Mouse (Mus musculus) R1 (cell line): Measurements from ENCODE around the gene Wfdc15b.

Experiments
- DNase-seq: peaks from one replicate; pipeline ENCODE4 v3.0.0-alpha.2; 2018; ENCODE audit warnings: low read depth, low spot score

Wfdc15b gene

DNA sequence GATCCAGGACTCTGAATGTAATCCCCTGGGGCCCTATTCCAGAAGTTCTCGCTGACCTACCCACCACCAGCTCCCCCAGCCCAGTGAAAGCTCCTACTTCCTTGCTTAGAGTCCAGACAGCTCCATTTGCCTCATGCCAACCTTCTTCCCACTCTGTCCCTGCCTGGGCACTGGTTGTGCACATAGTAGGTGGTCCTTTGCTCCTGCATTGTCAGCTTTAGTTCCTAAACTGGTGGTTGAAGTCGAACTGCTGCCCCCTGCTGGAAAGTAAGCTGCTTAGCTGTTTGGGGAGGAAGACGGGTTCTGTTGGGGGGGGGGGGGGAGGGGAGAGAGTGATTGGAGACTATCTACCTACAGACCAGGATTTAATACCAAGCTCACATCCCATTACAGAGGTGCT is 41.3 kb downstream of the Wfdc15b start:
- peak; percentile 62 for DNase-seq

DNA sequence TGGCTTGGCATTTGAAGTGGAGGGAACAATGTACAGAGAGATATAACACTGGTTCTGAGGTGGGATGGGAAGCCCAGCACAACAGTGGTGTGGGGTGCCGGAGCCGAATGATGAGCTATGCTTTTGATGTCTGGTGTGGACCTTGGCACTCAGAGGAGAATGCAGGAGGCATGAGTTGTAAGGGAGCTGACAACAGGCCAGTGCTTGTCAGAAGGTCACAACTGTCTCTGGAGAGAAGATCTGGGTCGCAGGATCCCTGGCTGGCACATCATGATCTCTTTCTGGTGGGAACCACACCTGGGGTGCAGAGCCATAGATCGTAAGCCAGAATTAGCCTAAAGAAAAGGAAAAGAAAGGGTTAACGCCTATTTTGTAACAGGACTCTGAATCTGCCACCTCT is 43.6 kb downstream of the Wfdc15b start:
- no peak for DNase-seq

DNA sequence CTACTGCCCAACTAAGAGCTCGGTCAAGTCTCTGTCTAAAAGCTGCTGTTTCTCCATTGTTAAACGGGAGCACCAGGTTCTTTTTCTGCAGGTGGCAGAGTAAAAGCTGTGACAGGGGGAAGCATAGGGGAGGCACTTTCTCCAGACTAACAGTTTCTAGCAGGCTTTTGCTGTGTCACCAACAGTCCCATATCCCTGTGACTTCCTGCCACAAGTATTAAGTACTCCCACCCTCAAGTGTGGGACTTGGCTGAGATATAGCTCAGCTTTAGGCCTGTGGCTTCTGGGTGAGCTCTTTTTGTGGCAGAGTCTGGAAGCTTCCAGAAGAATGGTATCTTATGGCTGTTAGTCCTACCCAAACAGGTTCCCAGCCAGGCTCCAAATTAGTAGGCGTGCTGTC is 45.6 kb downstream of the Wfdc15b start:
- no peak for DNase-seq

GRCm38 (mm10) chr2:164174649-164175395 is 46.6 kb downstream of the Wfdc15b start:
- no peak for DNase-seq

GRCm38 (mm10) chr2:164173394-164173793 is 48.1 kb downstream of the Wfdc15b start:
- no peak for DNase-seq

GRCm38 (mm10) chr2:164170902-164171301 is 50.6 kb downstream of the Wfdc15b start, which contains the start of gene Kcns1:
Gene Kcns1, minus strand, starts transcription at chr2:164171113.
- DNase-seq = no peak

DNA sequence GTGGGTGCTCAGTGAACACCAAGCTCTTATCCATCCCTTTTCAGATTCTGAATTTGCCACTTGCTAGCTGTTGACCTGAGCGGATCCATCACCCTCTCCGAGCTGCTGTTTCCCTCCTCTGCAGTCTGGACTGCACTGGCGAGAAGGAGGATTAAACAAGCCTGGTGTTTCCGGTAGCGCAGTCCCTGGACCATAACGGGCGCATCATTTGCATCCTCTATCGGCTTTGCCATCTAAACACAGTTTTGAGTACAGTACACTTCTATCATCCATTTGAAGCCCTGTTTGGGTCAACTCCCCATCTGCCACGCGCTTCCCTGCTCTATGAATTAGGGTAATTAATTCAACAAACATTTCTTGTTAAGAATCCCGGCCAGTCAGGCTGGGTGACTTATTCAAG is 51.1 kb downstream of the Wfdc15b start:
- DNase-seq = no peak

- DNase-seq = peak; percentile 68
Observed at GRCm38 (mm10) chr2:164168571-164168946, 52.9 kb downstream of the Wfdc15b start.

GRCm38 (mm10) chr2:164167752-164168570 is 53.5 kb downstream of the Wfdc15b start:
- peak; percentile 47 for DNase-seq

GRCm38 (mm10) chr2:164164941-164165340 is 56.5 kb downstream of the Wfdc15b start:
- DNase-seq = no peak
